Mouse (Mus musculus) thymus, adult 2 months (tissue): ENCODE data around the gene Srgap2. TPM values are rescaled to one million over a fixed set of nuclear protein-coding genes. Genes with fewer than 3 reads are reported as not detected.

Experiments used
- DNase-seq: peaks from one replicate; pipeline ENCODE4 v3.0.0; 2021
- H3K27ac ChIP-seq: fragments of 200-500 bp; 2 replicates; pipeline ENCODE4 v1.5.1; 2012; ENCODE audit warnings: low read length, control low read depth; ENCODE audit not compliant: control insufficient read depth, insufficient read depth
- H3K27me3 ChIP-seq: fragments of 200-500 bp; 2 replicates; pipeline ENCODE4 v1.6.1; 2012; ENCODE audit warnings: mild to moderate bottlenecking, low read length, moderate library complexity, mixed read lengths; ENCODE audit not compliant: control insufficient read depth, insufficient read depth
- H3K36me3 ChIP-seq: fragments of 200-500 bp; 2 replicates; pipeline ENCODE4 v1.6.1; 2012; ENCODE audit warnings: mild to moderate bottlenecking, low read length, moderate library complexity; ENCODE audit not compliant: control insufficient read depth, insufficient read depth
- H3K4me1 ChIP-seq: fragments of 200-500 bp; replicated peaks from 2 replicates; pipeline ENCODE4 v1.6.1; 2012; ENCODE audit warnings: low read length; ENCODE audit not compliant: control insufficient read depth, insufficient read depth
- H3K4me3 ChIP-seq: fragments of 200-500 bp; 2 replicates; pipeline ENCODE4 v1.5.1; 2012; ENCODE audit warnings: mild to moderate bottlenecking, low read length, control low read depth, moderate library complexity; ENCODE audit not compliant: control insufficient read depth, insufficient read depth
- CTCF ChIP-seq: fragments of 200-500 bp; IDR thresholded peaks from 2 replicates; pipeline ENCODE4 v1.5.1; 2012; ENCODE audit warnings: mild to moderate bottlenecking, control low read depth, low read length, moderate library complexity, borderline replicate concordance; ENCODE audit not compliant: control insufficient read depth, poor library complexity, insufficient read depth; ENCODE audit errors: extremely low read depth
- POLR2A ChIP-seq: fragments of 200-500 bp; IDR thresholded peaks from 2 replicates; pipeline ENCODE4 v1.6.1; 2012; ENCODE audit warnings: mild to moderate bottlenecking, low read length, control low read depth, moderate library complexity; ENCODE audit not compliant: control insufficient read depth, poor library complexity, insufficient read depth; ENCODE audit errors: extremely low read depth
- WGBS: fragments of 180-500 bp; shearing (Covaris S2); methylation state at CpG from one replicate; pipeline ENCODE4 v1.1.7; 2018; 5-methylcytosine and 5-hydroxymethylcytosine counted together
- polyA plus RNA-seq: library from polyadenylated mRNA; depleted of rRNA; stranded (reverse); fragments of >200 nt; gene quantifications from 2 replicates; pipeline ENCODE4 v1.2.3, GENCODE M21; 2012; rRNA removed

Gene Srgap2
- polyA plus RNA-seq, 1 experiment: 28.3 TPM

DNA sequence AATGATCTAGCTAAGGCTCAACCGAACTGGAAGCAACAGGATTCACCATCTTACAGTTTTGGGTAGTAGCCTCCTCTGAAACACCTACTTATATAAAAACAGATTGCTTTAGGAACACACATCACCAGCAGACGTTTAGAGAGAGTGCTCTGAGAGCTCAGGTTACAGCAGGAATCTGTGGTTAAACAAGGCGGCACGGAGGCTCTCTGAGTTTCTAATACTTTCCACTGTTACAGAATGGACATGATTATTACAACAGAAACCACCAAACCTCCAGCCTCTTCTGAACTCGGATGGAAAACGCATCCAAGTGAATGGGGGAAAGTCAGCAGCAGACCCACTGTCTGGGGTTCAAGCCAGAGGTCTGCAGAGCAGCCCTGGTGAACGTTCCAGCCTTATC lies 291.1 kb downstream of the Srgap2 start:
- Histone ChIP-seq H3K27me3 (no peaks in the 10 kb centered on the region), H3K36me3 (no peaks in the 10 kb centered on the region), H3K4me3 (no peak overlapping the region), H3K4me1 (no peaks in the 10 kb centered on the region), H3K27ac (no peak overlapping the region)
- 78% methylated on average over 7 of the region's 7 CpGs for WGBS
- TF ChIP-seq CTCF: no peak
- TF ChIP-seq POLR2A: no peak
- DNase-seq: no peak

Other genes with a start within 250 kb of the Srgap2 start
- 118 and 129 TPM in 2 replicates for gene Ikbke, start 247.7 kb downstream of the Srgap2 start, polyA plus RNA-seq
- gene Fam72a, start 551 bp upstream of the Srgap2 start, polyA plus RNA-seq: 1.8 and 1.9 TPM in 2 replicates
- gene Avpr1b, start 71.9 kb upstream of the Srgap2 start, polyA plus RNA-seq: 0.04 TPM in 1 of 2 replicates, not detected in the other
- gene Ctse, start 111.0 kb upstream of the Srgap2 start, polyA plus RNA-seq: 6.4 and 6.8 TPM in 2 replicates
- gene Rab7b, start 161.3 kb upstream of the Srgap2 start, polyA plus RNA-seq: 4.7 and 8.0 TPM in 2 replicates
- 0.99 and 1.1 TPM in 2 replicates for gene Slc26a9, start 216.7 kb upstream of the Srgap2 start, polyA plus RNA-seq